Mouse (Mus musculus) G1E (cell line): Measurements from ENCODE around the gene Hoxa11.

Source experiments
- CTCF ChIP-seq: IDR thresholded peaks from 2 replicates; pipeline ENCODE4 v1.5.1; 2012; ENCODE audit warnings: low read depth, low read length, inconsistent platforms, mixed read lengths
- GATA1 ChIP-seq: IDR thresholded peaks from 2 replicates; pipeline ENCODE4 v1.6.1; 2012; ENCODE audit warnings: borderline replicate concordance, low read length, inconsistent platforms, mixed read lengths
- TAL1 ChIP-seq: conservative IDR thresholded peaks from 2 replicates; pipeline ENCODE4 v1.6.1; 2012; ENCODE audit warnings: low read depth, low read length, inconsistent platforms, mixed read lengths

- TF ChIP-seq CTCF (no peak), GATA1 (no peak), TAL1 (no peak)
Measured at GRCm38 (mm10) chr6:52262463-52263320, 17.1 kb upstream of the Hoxa11 start.
